Mouse (Mus musculus): Measurements from ENCODE around the gene C1qtnf9. TPM values are rescaled to one million over a fixed set of nuclear protein-coding genes. Genes with fewer than 3 reads are reported as not detected.

Gene C1qtnf9
- 0.45 and 0.50 TPM in 2 replicates for polyA plus RNA-seq (2016; fragmentation: Nextera tagmentation; extraction: Ambion mirVana)

GRCm38 (mm10) chr14:60767884-60768283, at the start of gene C1qtnf9:
TSS of gene C1qtnf9 (plus strand) at chr14:60768134.
- H3K36me3 ChIP-seq = no peaks in the 10 kb centered on the region
- WGBS = 56% methylated on average over 4 of the region's 4 CpGs
- no peak within 1 kb of the TSS for H3K4me2 ChIP-seq
- H3K4me1 ChIP-seq (replicated peaks) = peaks cover 21% of the 10 kb centered on the region
- H3K9me3 ChIP-seq = no peaks in the 10 kb centered on the region
- H3K27ac ChIP-seq = no peak within 1 kb of the TSS
- H3K9ac ChIP-seq (replicated peaks) = no peak within 1 kb of the TSS; the same call in 1 of the 2 replicates
- no peak within 1 kb of the TSS for H3K4me3 ChIP-seq (replicated peaks)
- H3K27me3 ChIP-seq = peaks cover 3% of the 10 kb centered on the region; the same call in 1 of the 2 replicates
- no peak for ATAC-seq (ENCODE audit: insufficient number of reproducible peaks, insufficient read depth, low FRiP score, low TSS enrichment, low read depth)

GRCm38 (mm10) chr14:60721304-60721703, 46.6 kb upstream of the C1qtnf9 start:
- Histone ChIP-seq H3K9ac (replicated peaks) (no peak overlapping the region), H3K27me3 (no peaks in the 10 kb centered on the region), H3K9me3 (no peaks in the 10 kb centered on the region), H3K4me2 (no peak overlapping the region), H3K36me3 (no peaks in the 10 kb centered on the region), H3K4me3 (replicated peaks) (no peak overlapping the region), H3K4me1 (replicated peaks) (peaks cover 12% of the 10 kb centered on the region), H3K27ac (no peak overlapping the region; the same call in 1 of the 2 replicates)
- WGBS = 44% methylated on average over 8 of the region's 8 CpGs
- ATAC-seq (ENCODE audit: insufficient number of reproducible peaks, insufficient read depth, low FRiP score, low TSS enrichment, low read depth) = no peak

DNA sequence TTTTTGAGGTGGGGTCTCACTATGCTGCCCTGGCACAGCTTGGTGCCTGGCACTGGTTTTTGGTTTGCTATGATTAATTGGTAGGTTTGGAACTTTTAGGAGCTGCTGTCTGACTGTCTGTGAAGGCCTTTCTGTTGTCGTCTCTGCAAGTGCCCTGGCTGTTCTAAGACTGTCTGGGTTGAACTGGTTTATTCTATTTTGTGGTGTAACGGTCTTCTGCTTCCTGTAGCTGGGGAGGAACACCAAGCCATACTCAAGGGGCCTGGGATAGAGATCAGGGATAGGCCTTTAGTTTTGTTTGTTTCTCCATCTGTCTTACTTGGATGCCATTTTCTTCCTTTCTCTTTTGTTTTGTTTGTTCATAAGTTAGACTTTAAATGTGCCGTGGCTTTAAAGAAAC, 46.0 kb upstream of the C1qtnf9 start:
- Histone ChIP-seq H3K9me3 (no peaks in the 10 kb centered on the region), H3K36me3 (no peaks in the 10 kb centered on the region), H3K4me1 (replicated peaks) (peaks cover 14% of the 10 kb centered on the region), H3K27me3 (no peaks in the 10 kb centered on the region), H3K4me3 (replicated peaks) (no peak overlapping the region), H3K9ac (replicated peaks) (no peak overlapping the region), H3K27ac (peak overlapping the region; percentile 23; the same call in 1 of the 2 replicates), H3K4me2 (no peak overlapping the region)
- WGBS = 48% methylated on average over 3 of the region's 3 CpGs
- no peak for ATAC-seq (ENCODE audit: insufficient number of reproducible peaks, insufficient read depth, low FRiP score, low TSS enrichment, low read depth)

DNA sequence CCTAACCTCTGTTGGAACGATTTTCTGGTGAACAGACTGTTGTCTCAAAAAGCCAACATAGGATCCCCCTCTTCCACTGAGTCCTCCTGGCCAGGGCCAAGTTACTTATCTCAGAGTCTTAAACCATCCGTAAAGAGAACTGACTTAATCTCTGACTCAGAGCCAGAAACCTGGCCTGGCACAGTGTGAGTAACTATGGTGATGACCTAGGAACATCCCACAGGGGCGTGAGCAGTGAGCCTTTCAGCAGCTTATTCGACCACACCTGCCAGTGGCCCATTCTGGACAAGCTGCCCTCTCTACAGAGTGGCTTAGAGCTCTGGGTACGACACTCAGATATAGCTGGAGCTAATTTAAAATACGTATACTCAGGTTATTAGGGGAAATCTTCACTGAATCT, 41.8 kb upstream of the C1qtnf9 start:
- no peak for ATAC-seq (ENCODE audit: insufficient number of reproducible peaks, insufficient read depth, low FRiP score, low TSS enrichment, low read depth)
- Histone ChIP-seq H3K36me3 (0 out of 2 replicates have a peak, but pooled peaks cover 3% of the 10 kb centered on the region), H3K4me1 (replicated peaks) (peaks cover 22% of the 10 kb centered on the region), H3K9ac (replicated peaks) (no peak overlapping the region), H3K4me3 (replicated peaks) (no peak overlapping the region), H3K27ac (no peak overlapping the region), H3K9me3 (peaks cover 7% of the 10 kb centered on the region; the same call in 1 of the 2 replicates), H3K27me3 (no peaks in the 10 kb centered on the region), H3K4me2 (no peak overlapping the region)
- 61% methylated on average over 6 of the region's 6 CpGs for WGBS

DNA sequence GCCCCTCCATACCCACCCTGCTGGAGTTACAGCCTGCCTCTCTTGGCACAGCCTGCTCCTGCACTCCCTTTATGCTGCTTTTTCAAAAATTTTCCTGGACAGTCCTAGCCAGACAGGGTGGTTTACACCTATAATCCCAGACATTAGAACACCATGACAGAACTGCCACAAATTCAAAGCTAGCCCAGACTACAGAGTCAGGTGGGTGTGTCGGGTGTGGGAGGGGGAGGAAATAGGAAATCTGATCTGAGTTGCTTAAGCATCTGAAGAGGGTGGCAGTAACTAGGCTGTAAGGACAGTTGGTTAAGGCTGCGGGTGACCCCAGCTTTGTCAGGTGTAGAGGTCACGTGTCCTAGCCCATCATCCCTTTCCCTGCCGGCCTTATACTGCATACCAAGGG, 40.8 kb upstream of the C1qtnf9 start:
- Histone ChIP-seq H3K27ac (no peak overlapping the region), H3K4me3 (replicated peaks) (no peak overlapping the region), H3K36me3 (0 out of 2 replicates have a peak, but pooled peaks cover 3% of the 10 kb centered on the region), H3K9me3 (peaks cover 7% of the 10 kb centered on the region; the same call in 1 of the 2 replicates), H3K4me2 (no peak overlapping the region), H3K27me3 (no peaks in the 10 kb centered on the region), H3K9ac (replicated peaks) (no peak overlapping the region), H3K4me1 (replicated peaks) (peaks cover 16% of the 10 kb centered on the region)
- 43% methylated on average over 4 of the region's 4 CpGs for WGBS
- peak; percentile 31; the same call in 1 of the 2 replicates for ATAC-seq (ENCODE audit: insufficient number of reproducible peaks, insufficient read depth, low FRiP score, low TSS enrichment, low read depth)

DNA sequence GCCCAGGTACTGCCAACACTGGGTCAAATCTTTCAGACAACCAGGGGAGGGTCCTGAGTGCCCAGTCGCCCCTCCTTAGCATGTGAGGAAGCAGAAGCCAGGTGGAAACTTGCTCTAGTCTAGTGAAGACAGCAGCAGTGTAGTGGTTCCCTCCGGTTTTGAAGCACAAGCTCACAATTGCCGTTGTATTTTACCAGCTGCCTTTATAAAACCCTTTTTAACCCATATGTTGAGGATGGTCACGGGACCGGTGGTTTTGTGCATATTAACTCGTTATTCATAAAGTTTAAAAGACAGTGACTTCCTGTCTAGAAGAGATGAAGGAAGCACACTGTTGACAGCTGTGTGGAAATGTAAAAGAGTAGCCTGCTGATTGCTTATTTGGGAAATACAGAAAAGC, 35.9 kb upstream of the C1qtnf9 start:
- Histone ChIP-seq H3K9me3 (peaks cover 7% of the 10 kb centered on the region; the same call in 1 of the 2 replicates), H3K4me2 (no peak overlapping the region), H3K9ac (replicated peaks) (no peak overlapping the region), H3K27me3 (no peaks in the 10 kb centered on the region), H3K27ac (peak overlapping the region; percentile 53; the same call in 1 of the 2 replicates), H3K4me3 (replicated peaks) (no peak overlapping the region), H3K36me3 (0 out of 2 replicates have a peak, but pooled peaks cover 3% of the 10 kb centered on the region), H3K4me1 (replicated peaks) (peaks cover 45% of the 10 kb centered on the region)
- ATAC-seq (ENCODE audit: insufficient number of reproducible peaks, insufficient read depth, low FRiP score, low TSS enrichment, low read depth) = no peak
- 45% methylated on average over 6 of the region's 6 CpGs for WGBS

- Histone ChIP-seq H3K4me3 (replicated peaks) (peak overlapping the region; percentile 21), H3K4me1 (replicated peaks) (peaks cover 45% of the 10 kb centered on the region)
- no peak for ATAC-seq (ENCODE audit: insufficient number of reproducible peaks, insufficient read depth, low FRiP score, low TSS enrichment, low read depth)
Measured at GRCm38 (mm10) chr14:60732787-60733186, 35.1 kb upstream of the C1qtnf9 start.

DNA sequence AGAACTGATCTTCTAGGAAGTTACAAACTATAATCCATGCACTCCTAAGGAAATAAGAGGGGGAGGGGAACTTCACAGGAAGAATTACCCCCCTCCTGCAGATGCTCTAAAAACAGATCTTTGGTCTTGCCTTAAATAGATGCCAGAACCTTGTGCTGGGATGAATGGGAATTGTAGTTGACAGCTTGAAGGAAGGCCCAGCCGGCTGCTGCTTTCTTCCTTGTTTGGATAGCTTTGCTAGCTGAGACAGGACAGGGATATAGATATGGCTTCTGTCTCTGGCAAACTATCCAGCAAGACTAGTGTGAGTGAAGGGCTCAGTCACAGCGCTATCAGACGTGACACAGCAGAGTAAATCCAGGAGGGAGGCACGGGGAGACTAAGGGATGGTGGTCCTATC, 34.2 kb upstream of the C1qtnf9 start:
- peaks cover 51% of the 10 kb centered on the region for H3K4me1 ChIP-seq (replicated peaks)
- 50% methylated on average over 4 of the region's 4 CpGs for WGBS
- ATAC-seq (ENCODE audit: insufficient number of reproducible peaks, insufficient read depth, low FRiP score, low TSS enrichment, low read depth) = no peak

More at GRCm38 (mm10) chr14:60732787-60733186, 35.1 kb upstream of the C1qtnf9 start:
- Histone ChIP-seq H3K27ac (peak overlapping the region; percentile 53), H3K9ac (replicated peaks) (peak overlapping the region; percentile 40; the same call in 1 of the 2 replicates), H3K27me3 (no peaks in the 10 kb centered on the region), H3K9me3 (peaks cover 7% of the 10 kb centered on the region; the same call in 1 of the 2 replicates), H3K36me3 (0 out of 2 replicates have a peak, but pooled peaks cover 3% of the 10 kb centered on the region), H3K4me2 (peak overlapping the region; percentile 44)
- WGBS = 4% methylated on average over 16 of the region's 16 CpGs

GRCm38 (mm10) chr14:60735206-60735605, 32.7 kb upstream of the C1qtnf9 start:
- Histone ChIP-seq H3K4me2 (no peak overlapping the region), H3K9me3 (no peaks in the 10 kb centered on the region), H3K4me3 (replicated peaks) (no peak overlapping the region), H3K9ac (replicated peaks) (no peak overlapping the region), H3K4me1 (replicated peaks) (peaks cover 66% of the 10 kb centered on the region), H3K27ac (no peak overlapping the region), H3K36me3 (no peaks in the 10 kb centered on the region), H3K27me3 (no peaks in the 10 kb centered on the region)
- ATAC-seq (ENCODE audit: insufficient number of reproducible peaks, insufficient read depth, low FRiP score, low TSS enrichment, low read depth) = no peak
- 71% methylated on average over 5 of the region's 5 CpGs for WGBS

More for the DNA sequence above, 34.2 kb upstream of the C1qtnf9 start:
- Histone ChIP-seq H3K27ac (0 out of 2 replicates have a peak overlapping the region, but pooled peaks have one; percentile 41), H3K9me3 (peaks cover 7% of the 10 kb centered on the region; the same call in 1 of the 2 replicates), H3K4me3 (replicated peaks) (no peak overlapping the region), H3K4me2 (peak overlapping the region; percentile 44), H3K27me3 (no peaks in the 10 kb centered on the region), H3K36me3 (0 out of 2 replicates have a peak, but pooled peaks cover 3% of the 10 kb centered on the region), H3K9ac (replicated peaks) (no peak overlapping the region)

- no peaks in the 10 kb centered on the region for H3K27me3 ChIP-seq
- ATAC-seq (ENCODE audit: insufficient number of reproducible peaks, insufficient read depth, low FRiP score, low TSS enrichment, low read depth) = no peak
- no peaks in the 10 kb centered on the region for H3K9me3 ChIP-seq
- H3K4me2 ChIP-seq = peak overlapping the region; percentile 4; the same call in 1 of the 2 replicates
- H3K4me1 ChIP-seq (replicated peaks) = peaks cover 70% of the 10 kb centered on the region
- no peak overlapping the region for H3K4me3 ChIP-seq (replicated peaks)
- H3K36me3 ChIP-seq = no peaks in the 10 kb centered on the region
- H3K27ac ChIP-seq = peak overlapping the region; percentile 90
- WGBS = 59% methylated on average over 13 of the region's 13 CpGs
- H3K9ac ChIP-seq (replicated peaks) = no peak overlapping the region
Measured at GRCm38 (mm10) chr14:60735848-60736547, 31.9 kb upstream of the C1qtnf9 start.

DNA sequence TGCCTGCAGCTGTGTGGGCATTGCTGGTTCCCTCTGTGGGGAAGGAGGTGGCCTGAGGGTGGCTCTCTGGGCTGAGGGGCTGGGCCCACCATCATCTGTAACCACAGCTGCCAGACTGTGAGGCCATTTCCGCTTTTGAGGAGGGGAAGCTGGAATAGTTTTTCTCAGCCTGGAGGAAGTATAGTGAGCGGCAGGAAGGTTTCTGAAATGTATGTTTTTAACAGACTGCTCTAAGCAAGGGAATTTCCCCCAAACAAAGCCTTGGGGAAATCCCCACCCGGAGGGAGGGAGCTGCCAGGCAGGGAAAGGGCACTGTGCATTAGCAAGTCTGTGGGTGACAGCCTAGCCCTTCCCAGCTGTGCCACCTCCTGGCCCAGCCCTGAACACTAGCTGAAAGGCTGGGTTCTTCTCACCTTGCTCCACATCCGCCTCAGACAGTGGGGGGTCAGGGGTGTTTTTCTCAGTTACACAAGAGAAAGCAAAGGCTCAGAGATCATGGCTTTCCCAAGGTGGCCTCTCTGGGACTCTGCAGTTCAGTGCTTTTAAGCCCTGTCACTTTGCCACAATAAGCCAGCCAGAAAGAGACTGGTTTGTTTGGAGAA, 31.2 kb upstream of the C1qtnf9 start:
- no peaks in the 10 kb centered on the region for H3K9me3 ChIP-seq
- H3K9ac ChIP-seq (replicated peaks) = 0 out of 2 replicates have a peak overlapping the region, but pooled peaks have one; percentile 18
- no peak overlapping the region for H3K4me3 ChIP-seq (replicated peaks)
- H3K27ac ChIP-seq = peak overlapping the region; percentile 90
- H3K4me2 ChIP-seq = peak overlapping the region; percentile 15; the same call in 1 of the 2 replicates
- peaks cover 75% of the 10 kb centered on the region for H3K4me1 ChIP-seq (replicated peaks)
- H3K27me3 ChIP-seq = no peaks in the 10 kb centered on the region
- 7% methylated on average over 4 of the region's 4 CpGs for WGBS
- peak; percentile 45; the same call in 1 of the 2 replicates for ATAC-seq (ENCODE audit: insufficient number of reproducible peaks, insufficient read depth, low FRiP score, low TSS enrichment, low read depth)
- H3K36me3 ChIP-seq = no peaks in the 10 kb centered on the region

Measured in limb, embryonic 12.5 days (tissue).